Mouse (Mus musculus): ENCODE measurements around the gene Cnn2. TPM values are rescaled to one million over a fixed set of nuclear protein-coding genes. Genes with fewer than 3 reads are reported as not detected.
"Not testable (repeated sequence)": the region's sequence is repeated elsewhere in the genome, so short reads cannot be mapped to it uniquely, and the experiment has no call there.

Gene Cnn2
- 173 and 185 TPM in 2 replicates for polyA plus RNA-seq (2012; rRNA removed)

DNA sequence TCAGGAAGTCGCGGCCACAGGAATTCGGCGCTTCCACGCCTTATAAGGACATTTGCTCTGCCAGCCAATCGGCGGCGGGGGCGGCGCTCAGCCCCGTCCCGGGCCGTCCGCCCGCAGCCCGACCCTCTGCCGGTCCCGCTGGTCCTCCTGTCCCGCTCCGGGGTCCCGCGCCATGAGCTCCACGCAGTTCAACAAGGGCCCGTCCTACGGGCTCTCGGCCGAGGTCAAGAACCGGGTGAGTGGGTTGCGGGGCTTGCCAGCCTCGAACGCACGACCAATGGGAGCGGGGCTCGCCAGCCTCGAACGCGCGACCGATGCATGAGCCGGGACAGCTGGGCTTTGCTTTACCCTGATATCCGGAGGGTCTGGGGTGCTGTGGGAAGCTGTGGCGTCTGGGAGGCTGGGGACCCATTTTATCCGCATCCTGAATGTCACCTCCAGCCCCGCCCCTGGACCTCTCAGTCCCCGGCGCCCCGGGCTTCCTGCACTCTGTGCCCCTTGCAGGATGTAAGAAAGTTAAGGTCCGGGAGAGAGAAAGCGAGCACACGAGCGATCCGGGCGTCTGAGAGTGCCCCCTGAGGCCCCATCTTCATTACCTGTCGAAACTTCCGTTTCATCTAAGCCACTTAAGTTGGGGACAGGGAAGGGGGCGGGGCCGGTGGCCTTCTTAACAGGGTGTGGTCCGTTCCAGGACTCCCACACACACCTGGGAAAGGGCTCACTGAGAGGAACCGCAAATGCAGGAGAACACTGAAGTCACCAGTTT, at the start of gene Cnn2:
Gene Cnn2 (plus strand): TSS at position 79 of the 766 bp plus-strand sequence.
- peak; percentile 65 for DNase-seq (ENCODE audit: low spot score)

DNA sequence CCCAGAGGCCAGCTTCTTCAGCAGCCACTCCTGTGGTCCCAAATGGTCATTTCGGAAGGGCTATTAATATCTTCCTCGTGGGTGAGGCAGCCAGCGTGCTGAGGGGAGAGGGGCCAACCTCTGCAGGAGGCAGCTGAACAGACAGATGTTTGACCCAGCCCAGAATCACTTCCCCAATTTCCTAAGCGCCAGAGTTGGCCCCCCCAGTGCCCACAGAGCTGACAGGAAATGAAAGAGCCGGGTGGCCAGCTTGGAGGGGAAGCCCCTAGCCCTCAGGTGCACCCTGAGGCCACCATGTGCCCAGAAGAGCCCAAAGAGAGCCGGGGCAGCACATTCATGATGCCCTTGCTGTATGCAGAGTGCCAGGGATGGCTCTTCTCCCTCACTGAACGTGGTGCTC, 47.6 kb upstream of the Cnn2 start:
- DNase-seq (ENCODE audit: low spot score): no peak

DNA sequence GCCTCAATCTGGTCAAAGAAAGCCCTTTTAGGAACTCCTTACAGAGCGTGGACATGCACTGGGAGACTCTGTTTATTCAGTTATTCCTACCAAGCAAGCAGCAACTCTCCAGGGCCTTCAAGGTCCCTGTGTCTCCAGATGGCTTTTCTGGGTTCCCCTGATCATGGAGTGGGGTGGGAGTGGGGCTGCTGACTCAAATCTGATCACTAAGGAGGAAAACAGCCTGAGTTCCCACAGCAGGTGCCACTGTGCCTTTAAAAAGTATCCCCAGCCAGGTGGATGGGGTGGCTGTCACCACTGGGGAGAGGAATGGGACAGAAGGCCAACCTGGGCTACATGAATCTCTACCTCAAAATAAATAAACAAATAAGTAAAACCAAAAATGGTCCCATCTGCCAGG, 45.4 kb upstream of the Cnn2 start:
- DNase-seq (ENCODE audit: low spot score): no peak

DNA sequence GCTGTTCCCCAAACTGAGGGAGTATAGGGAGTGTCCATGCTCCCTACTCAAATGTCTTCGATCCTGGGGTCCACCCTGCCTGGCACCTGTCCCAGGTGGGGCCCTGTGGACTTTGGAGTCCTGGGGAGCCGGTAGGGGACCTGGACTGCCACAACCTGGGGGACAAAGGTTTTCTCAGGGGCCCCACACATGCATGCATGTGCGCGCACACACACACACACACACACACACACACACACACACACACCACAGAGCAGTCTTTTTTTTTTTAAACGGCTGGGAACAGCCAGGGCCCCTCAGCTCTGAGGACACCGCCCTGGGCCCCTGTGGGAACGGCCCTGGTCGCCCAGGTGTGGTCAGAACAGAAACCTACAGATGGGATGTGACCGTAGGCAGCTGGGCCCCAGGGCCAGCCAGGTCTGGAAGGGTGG, 44.9 kb upstream of the Cnn2 start:
- DNase-seq (ENCODE audit: low spot score): no peak

DNA sequence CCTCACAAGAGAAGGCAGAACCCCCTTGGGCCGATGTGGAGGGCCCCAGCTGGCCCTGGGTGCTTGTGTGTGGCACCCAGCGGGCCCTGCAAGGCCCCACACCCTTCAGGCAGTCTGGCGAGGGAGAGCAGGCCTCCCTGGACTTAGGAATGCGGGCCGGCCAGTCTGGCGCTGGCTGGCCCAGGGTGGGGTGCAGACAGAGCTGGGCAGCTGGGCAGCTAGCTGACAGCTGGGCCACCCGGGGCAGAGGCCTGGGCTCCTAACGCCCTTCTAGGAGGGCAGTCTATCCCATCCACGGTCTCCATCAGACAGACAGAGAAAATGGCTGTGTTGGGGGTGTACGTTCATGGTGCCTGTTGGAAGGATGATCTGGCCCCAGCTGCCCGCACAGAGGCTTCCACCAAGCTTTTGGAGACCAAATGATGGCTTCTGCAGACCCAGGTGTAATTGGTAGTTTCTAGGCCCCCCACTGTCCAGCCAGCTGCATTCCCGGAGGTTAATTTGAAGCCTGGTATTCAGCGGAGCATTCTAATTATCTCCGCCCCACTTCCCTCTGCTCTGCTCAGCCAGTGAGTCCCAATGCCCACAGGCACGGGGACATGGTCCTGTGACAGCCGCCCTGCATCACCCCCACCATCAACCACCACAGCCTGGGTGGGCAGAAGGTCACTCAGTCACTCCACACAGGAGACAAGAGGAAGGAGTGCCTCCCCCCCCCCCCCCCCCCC, 42.7 kb upstream of the Cnn2 start:
- no peak for DNase-seq (ENCODE audit: low spot score)

DNA sequence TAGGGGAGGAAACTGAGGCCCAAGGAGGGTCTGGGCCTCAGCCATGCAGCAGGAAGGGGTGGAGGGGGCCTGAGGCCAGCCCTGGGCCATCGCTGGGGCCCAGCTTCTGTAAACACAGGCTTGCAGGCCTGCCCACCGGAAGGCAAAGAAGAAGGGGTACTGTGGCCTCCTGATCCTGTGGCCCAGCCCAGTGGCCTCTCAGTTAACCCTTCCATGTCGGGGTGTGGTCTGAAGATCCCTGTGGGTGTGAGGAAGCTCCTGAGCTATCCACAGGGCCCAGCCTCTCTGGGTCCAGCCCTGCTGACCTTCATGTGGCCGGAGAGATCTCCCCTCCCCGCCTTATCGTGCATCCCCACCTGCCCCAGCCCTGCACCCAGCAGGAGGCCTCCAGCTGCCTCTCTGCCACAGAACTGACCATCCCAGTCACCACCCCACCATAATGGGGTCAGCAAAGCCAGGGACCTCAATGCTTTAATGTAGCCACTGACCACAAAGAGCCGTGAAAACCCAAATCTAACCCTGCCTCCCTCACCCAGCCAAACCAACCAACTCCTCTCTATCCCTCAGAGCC, 41.5 kb upstream of the Cnn2 start:
- DNase-seq (ENCODE audit: low spot score): no peak

DNA sequence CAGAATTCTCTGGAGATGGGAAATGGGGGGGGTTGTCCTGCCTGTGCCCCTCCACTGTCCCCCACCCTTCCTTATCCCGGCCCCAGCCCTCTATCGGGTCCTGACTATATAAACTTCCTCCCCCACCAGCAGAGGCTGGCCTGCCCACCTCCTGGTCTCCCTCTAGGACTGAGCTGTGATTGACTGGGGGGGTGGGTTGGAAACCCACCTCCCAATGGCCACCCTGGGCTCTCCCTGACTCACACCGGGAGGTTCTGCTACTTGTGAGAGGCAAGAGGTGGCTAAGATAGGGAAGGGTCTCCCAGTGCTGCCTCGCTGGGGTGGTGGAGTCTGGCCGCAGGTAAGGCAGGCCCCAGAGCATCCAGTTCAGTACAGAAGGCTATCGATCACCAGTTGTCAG, 40.9 kb upstream of the Cnn2 start:
- DNase-seq (ENCODE audit: low spot score): no peak

DNA sequence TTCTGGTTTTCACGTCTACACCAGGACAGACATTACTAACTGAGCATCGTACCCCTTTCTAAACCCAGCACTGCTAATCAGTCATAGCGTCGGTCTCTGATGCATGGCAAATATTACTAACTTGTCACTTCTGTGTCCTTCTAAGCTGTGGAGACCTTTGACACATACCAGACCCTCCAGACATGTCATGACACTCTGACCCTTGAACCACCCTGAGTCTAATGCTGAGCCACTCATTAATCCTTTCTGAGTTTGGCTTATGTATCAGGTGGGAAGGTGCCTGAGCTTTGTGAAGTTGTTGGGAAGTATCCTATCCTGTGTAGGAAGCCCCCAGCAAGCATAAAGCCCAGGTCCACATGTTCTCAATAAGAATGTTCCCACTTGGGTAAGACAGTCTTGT, 38.5 kb upstream of the Cnn2 start:
- DNase-seq (ENCODE audit: low spot score): no peak

DNA sequence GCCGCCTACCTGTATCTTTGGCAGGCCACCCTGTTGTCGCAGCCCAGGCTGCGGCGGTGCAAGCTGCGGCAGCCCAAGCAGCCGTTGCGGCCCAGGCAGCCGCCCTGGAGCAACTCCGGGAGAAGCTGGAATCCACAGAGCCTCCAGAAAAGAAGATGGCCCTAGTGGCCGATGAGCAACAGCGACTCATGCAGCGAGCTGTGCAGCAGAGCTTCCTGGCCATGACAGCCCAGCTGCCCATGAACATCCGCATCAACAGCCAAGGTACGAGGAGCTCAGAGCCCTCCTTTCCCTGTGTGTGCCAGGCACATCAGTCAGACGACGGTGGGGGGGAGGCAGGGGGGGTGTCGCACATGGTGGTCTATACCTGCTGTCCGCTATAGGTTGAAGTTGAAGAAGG, 37.7 kb upstream of the Cnn2 start:
- DNase-seq (ENCODE audit: low spot score): no peak

DNA sequence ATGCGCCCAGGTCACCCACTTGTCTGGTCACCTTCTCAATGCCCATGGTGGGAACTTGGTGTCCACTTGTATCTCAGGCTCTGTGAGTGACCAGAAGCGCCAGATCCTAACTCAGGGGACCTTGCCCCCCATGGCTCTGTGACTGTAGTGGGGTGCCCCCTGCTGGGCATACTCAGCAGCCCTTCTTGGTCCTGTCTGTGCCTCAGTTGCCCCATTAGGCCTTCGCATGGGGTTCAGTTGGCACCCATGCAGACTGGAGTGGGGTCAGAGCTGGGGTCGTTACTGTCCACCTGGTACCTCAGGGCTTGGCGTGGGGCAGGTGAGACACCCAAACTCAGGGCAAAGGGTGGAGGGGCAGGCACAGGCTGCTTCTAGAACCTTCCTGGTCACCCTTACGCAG, 34.4 kb upstream of the Cnn2 start:
- no peak for DNase-seq (ENCODE audit: low spot score)

DNA sequence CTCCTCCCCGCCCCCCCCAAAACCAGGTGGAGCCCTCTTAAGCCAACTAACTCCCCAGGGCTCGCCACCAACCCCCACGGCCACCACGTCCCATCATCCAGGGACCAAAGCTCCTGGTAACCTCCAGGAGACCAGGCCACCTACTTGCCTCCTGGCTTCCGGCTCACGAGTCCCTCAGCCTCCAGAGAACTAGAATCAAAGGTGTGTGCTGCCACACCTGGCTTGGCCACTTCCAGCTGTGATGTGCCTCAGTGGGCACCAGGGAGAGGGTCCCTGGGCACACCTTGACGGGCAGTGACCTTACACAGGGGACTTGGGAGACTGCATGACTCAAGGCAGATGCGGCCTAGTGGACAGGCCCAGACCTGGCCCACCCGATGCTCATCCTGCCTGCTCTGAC, 32.7 kb upstream of the Cnn2 start:
- DNase-seq (ENCODE audit: low spot score): no peak

DNA sequence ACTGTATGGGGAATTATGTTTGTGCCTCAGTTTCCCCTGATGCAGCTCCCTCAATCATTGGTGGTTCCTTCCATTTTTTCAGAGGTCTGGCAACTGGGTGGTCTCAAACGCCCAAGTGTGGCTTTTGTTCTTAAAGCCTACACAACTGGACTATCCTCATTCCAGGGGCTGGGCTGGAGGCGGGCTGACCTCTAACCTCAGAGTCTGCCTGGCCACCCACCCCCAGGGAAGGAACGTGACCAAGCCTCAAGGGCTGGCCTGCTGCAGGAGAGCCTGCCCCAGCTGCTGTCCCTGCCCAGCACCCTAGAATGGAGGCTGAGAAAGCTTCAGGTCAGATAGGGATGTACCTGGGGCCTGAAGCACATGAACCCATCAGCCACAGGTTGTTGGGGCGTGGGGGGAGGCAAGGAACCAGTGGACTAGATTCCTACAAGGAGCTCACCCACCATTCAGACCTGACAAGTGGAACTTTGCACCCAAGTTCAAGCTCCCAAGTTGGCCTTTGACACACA, 31.7 kb upstream of the Cnn2 start:
- no peak for DNase-seq (ENCODE audit: low spot score)

DNA sequence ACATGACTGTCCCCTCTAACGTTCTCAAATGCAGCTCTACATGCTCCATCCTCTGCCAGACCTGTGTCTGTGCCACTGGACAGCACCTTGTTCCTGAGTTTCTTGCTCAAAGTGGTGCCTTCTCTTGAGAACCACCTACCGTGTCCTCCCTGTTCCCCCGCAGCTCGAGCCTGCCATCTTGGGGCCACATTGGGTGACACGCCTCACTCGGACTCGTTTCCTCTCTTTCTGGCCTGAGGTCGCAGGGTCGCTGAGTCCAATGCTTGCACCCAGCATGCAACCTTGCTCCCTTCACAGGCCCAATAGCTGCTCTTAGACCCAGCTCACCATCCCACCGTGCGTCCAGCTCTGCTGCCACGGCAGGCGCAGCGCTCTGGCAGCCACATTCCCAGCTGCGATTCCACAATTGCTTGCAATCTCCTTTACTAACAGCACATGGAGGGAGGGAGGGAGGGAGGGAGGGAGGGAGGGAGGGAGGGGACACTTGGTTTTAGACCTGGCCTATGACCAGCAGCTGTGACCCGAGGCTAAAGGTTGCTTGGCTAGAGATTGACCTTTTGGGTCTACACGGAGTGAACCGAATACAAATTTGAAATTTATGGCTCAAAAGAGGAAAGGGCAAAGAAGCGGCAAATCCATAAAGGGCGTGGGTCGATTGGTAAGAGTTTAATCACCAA, 30.1 kb upstream of the Cnn2 start:
- peak; percentile 71 for DNase-seq (ENCODE audit: low spot score)

DNA sequence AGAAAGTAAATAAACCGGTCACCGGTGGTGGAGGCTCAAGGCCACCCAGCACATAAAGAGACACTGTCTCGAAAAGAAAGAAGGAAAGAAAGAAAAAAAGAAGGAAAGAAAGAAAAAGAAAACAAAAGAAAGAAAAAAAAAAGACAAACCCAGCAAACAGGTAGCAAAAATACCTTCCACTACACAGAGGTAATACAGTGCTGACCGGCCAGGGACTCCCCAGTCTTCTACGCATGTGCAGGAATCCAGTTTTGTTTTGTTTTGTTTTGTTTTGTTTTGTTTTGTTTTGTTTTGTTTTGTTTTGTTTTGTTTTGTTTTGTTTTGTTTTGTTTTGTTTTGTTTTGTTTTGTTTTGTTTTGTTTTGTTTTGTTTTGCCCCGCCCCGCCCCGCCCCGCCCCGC, 29.0 kb upstream of the Cnn2 start:
- not testable (repeated sequence) for DNase-seq (ENCODE audit: low spot score)

DNA sequence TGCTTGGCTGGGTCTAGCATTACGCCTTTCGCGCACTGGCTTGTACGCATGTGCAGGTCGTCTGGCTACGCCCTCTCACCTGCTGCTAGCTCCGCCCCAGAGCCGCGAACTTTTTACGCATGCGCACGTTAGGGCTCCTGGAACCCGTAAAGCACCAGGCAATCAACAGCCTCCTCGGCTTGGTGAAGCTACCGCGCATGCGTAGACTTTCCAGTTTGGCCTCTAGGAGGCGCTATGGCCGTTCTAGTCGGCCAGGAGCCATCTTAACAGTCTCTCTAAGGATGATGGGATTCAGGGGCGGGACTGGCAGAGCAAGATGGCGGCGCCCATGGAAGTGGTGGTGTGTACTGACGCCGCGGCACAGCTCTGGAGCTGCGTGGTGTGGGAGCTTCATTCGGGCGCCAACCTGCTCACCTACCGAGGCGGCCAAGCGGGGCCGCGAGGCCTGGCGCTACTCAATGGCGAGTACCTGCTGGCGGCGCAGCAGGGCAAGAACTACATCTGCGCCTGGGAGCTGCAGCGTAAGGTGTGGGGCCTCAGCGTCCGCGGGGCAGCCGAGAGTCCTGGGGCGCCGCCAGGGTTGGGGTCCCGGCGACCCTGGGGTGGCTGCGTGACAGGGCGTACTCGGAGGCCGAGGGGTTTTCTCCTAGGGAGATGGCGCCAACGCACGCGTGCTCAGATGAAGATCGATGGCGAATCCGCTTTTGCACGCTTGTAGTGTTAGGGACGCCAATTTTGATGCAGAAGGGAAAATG, 28.4 kb upstream of the Cnn2 start, which contains the start of gene Wdr18:
Gene Wdr18 (plus strand): TSS at position 306 of the 755 bp plus-strand sequence.
- DNase-seq (ENCODE audit: low spot score): peak; percentile 91

DNA sequence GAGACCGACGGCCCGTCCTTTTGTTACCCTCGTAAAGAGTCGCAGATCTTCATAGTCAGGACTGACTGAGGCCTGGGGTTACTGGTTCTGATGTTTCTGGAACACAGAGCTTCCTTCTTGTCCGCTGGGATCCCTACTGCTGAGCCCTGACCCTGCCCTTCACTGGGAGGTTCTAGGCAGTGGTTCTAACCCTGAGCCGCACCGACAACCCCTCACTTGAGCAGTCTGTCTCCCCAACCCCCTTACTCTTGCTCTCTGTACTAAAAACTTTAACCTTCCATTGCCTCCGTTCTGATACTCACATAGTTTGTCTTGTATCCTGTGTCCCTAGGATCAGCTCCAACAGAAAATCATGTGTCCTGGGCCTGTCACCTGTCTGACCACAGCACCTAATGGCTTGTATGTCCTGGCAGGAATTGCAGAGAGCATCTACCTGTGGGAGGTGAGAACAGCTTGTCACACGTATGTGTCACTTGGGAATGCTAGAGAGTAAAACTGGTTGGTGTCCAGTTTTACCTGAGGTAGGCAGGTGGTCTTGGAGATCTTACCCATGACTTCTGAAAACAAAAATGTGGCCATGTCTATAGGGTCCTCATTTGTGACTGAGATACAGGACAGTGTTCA, 27.6 kb upstream of the Cnn2 start:
- DNase-seq (ENCODE audit: low spot score): no peak

DNA sequence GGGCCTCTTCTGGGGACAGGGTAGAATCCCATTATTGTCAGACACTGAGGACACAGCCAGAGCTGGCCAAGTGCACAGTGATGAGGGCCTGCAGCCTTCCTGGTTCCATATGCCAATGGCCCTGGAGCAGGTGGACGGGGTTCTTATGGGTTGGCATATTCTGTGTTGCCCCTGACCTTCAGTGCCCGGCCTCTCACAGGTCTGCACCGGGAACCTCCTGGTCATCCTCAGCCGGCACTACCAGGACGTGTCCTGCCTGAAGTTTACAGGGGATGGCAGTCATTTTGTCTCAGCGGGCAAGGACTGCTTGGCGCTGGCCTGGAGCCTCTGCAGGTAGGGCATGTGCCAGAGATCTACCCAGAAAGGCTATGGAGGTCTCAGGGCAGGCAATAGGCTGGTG, 23.7 kb upstream of the Cnn2 start:
- DNase-seq (ENCODE audit: low spot score): no peak

DNA sequence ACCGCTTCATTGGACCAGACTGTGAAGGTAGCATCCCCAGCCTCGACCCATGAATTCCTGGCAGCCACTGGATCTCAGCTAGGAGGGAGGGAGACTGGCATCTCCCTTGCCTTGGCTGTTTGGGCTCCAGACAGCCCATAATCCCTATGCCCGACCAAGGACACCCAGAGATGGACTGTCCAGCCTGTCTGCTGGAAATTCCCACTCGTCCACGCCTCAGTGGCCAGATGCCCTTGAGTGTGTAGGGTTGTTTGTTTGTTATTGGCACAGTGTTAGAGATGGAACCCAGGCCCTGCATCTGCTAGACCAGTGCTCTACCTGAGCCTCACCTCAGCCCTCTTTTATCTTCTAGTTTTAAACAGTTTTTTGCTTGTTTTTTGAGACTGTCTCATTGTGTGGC, 23.1 kb upstream of the Cnn2 start:
- DNase-seq (ENCODE audit: low spot score): no peak

DNA sequence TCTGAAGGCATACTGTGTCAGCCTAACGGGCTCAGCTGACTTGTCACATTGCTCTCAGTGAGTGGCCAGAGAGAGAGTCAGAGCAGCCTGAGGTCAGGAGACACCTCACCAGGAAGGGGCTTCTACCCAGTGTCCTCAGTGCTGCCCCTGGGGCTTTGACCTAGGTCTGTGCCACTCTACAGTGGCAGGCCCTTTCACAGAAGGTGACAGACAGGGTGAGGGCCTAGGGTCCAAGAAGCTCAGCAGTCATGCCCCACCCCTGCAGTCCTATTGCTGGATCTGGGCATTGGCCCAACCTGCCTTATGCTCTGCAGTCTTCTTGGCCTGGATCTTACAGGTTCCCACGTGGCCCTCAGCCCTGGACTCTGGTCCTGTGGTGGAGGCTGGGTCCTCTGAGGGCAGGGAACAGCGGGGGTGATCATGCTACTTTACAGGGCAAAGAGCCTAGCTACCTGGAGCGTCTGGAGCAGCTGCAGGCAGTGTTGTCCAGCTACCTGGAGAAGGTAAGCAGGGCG, 21.4 kb upstream of the Cnn2 start:
- DNase-seq (ENCODE audit: low spot score): no peak

DNA sequence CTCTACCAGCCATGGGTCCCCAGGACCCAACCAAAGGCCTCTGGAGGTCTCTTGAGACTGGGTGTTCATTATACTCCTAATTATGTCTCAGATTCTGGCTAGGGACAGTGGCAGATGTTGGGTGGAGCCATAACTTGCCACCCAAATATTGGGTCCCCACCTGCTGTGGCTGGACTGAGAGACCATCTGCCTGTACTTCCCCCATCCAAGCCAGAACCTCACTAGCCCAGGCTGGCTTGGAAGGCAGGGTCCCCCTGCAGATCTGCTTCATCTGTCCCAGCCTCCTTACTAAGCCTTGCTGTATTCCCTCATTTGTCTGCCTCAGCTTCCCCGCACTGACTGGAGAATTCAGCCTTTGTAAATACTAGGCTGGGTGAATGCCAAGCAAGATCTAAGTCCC, 20.2 kb upstream of the Cnn2 start:
- DNase-seq (ENCODE audit: low spot score): no peak

DNA sequence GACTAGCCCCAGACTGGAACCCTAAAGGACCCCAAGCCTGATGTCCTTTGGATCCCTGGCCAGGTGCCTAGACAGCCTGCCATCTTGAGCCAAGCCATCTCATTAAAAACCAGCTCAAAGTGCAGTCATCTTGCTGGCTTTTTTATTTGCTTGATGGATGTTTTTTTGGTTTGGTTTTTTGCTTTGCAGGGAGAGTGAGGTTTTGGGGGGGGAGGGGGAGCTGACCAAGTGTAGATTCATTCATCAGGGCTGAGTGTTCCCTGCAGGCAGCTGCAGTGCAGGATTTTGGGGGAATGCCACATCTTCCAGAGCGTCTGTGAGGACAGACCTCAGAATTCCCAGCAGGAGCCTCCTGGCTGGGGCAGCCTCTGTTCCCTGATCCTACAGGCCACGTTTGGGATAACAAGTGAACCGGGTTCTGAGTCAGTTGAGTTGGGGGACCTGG, 19.2 kb upstream of the Cnn2 start:
- no peak for DNase-seq (ENCODE audit: low spot score)
